Mouse (Mus musculus) liver, embryonic 14.5 days (tissue): ENCODE data around the gene Fh1.

ENCODE experiments used
- CTCF ChIP-seq: IDR thresholded peaks from 2 replicates; pipeline ENCODE4 v1.5.1; 2016; ENCODE audit warnings: antibody characterized with exemption, low read depth, control low read depth
- EP300 ChIP-seq: IDR thresholded peaks from 2 replicates; pipeline ENCODE4 v1.6.1; 2016; ENCODE audit warnings: antibody characterized with exemption, low read depth

DNA sequence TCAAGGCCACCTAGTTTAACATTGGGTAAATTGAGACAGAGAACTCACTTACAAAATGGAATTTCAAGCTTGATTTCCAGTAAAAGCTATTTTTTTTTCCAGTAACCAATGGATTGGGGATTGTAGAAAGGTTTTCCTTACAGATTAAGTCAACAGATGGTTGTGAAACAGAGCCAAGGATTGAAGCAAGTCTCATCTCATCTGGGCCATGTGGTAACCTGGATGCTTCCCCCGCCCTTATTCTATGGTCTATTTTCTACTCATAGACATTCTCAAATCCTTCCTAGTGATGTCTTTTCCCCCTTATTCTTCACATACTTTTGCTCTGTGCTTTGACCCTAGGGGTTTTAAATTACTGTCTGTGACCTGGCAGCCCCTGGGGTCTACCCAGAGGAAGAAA, 70.8 kb downstream of the Fh1 start:
- TF ChIP-seq CTCF (no peak), EP300 (no peak)
